Mouse (Mus musculus): ENCODE results near the gene Farsb. TPM values are rescaled to one million over a fixed set of nuclear protein-coding genes. Genes with fewer than 3 reads are reported as not detected.

Gene Farsb
- total and polyA plus RNA-seq, 3 experiments: 4.4 to 77.6 (median 76.1) TPM

Other genes with a start within 250 kb of the Farsb start
- 1 to 10 TPM in 1 of 2 experiments, under 1 TPM in 1; 0.86 to 2.1 TPM for gene Sgpp2, start 178.6 kb downstream of the Farsb start, total RNA-seq (2021)
- gene Sgpp2, start 178.6 kb downstream of the Farsb start, polyA plus RNA-seq (2012; rRNA removed): 1.1 and 1.2 TPM in 2 replicates
- gene Mogat1, start 22.1 kb upstream of the Farsb start, total RNA-seq (2021): 1 to 10 TPM; 2.5 to 4.0 TPM
- gene Mogat1, start 22.1 kb upstream of the Farsb start, polyA plus RNA-seq (2012; rRNA removed): 8.7 and 14.6 TPM in 2 replicates
- gene BC035947, start 23.3 kb upstream of the Farsb start, total RNA-seq (2021): under 1 TPM; 0.29 to 0.48 TPM
- gene BC035947, start 23.3 kb upstream of the Farsb start, polyA plus RNA-seq (2012; rRNA removed): 0.06 and 0.08 TPM in 2 replicates
- gene Acsl3, start 168.9 kb upstream of the Farsb start, total RNA-seq (2021): 10 to 100 TPM; 19.6 to 38.1 TPM
- gene Acsl3, start 168.9 kb upstream of the Farsb start, polyA plus RNA-seq (2012; rRNA removed): 3.5 and 4.3 TPM in 2 replicates
- gene Utp14b, start 169.1 kb upstream of the Farsb start, total RNA-seq (2021): 1 to 10 TPM; 3.4 to 3.5 TPM
- 0.08 and 0.12 TPM in 2 replicates for gene Utp14b, start 169.1 kb upstream of the Farsb start, polyA plus RNA-seq (2012; rRNA removed)